Mouse (Mus musculus) embryonic fibroblast, embryonic 13.5 days (primary cell): ENCODE results near the gene Tspan14.

Experiments used
- CTCF ChIP-seq: IDR thresholded peaks from 2 replicates; pipeline ENCODE4 v1.5.1; 2011; ENCODE audit warnings: mild to moderate bottlenecking, control low read depth, low read length, moderate library complexity, borderline replicate concordance; ENCODE audit not compliant: insufficient read depth
- POLR2A ChIP-seq: IDR thresholded peaks from 2 replicates; pipeline ENCODE4 v1.6.1; 2011; ENCODE audit warnings: low read depth, mild to moderate bottlenecking, control low read depth, low read length, moderate library complexity

- TF ChIP-seq CTCF: no peak
- TF ChIP-seq POLR2A: no peak
Observed at GRCm38 (mm10) chr14:40959586-40959985, 7.0 kb downstream of the Tspan14 start.
